Mouse (Mus musculus) urinary bladder, postnatal 10 days (tissue): ENCODE measurements at regions not wholly inside any gene's neighbourhood (a gene's known extent, or its start where the extent isn't known, plus 50 kb on each side); places are given as distances from the start of the nearest gene placed in this dataset.

Experiments used
- DNase-seq: peaks from one replicate; pipeline ENCODE4 v3.0.0; 2022; ENCODE audit warnings: low spot score

DNA sequence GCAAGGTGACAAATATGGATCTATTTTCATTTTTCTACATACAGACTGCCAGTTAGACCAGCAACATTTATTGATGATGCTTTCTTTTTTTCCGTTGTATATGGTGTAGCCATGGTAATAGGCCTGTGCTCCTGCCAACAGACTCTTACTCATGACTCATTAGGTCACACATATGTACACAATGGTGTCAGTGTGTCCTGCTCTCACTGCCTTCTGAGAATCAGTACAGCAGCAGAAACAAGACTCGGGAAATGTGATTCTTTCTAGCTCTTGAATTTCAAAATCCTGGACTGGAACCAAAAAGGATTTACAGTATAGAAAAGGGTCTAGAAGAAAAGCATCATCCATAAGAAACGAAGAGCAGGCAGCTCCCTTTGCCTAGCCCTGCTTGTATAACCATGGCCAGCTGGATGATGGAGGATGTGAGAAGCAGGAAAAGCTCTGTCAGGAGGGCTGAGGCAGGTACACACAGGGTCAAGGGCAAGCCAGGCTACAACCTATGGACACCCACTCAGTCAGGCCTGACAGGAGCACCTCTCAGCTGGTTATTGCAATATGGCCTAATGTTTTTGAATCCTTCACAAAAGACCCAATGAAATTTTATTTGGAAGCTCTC, 132.2 kb downstream of the Tmem17 start:
- no peak for DNase-seq

DNA sequence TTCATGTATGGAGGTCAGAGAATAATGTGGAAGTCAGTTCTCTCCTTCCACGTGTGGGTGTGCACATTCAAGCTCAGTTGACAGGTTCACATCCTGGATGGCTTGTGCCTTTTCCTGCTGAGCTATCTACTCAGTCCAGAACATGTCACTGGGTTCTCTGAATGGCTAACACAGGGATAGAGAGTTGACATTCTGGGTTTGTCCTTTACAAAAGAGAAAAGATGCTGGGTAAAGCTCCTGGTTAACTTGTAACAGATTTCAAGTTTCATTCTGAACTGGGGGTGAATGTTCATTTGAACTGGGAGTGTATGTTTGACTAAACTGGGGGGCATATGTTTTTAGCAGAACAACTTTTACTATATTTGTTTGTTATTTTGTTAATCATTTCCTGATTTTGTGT, 133.0 kb downstream of the Tmem17 start:
- no peak for DNase-seq

DNA sequence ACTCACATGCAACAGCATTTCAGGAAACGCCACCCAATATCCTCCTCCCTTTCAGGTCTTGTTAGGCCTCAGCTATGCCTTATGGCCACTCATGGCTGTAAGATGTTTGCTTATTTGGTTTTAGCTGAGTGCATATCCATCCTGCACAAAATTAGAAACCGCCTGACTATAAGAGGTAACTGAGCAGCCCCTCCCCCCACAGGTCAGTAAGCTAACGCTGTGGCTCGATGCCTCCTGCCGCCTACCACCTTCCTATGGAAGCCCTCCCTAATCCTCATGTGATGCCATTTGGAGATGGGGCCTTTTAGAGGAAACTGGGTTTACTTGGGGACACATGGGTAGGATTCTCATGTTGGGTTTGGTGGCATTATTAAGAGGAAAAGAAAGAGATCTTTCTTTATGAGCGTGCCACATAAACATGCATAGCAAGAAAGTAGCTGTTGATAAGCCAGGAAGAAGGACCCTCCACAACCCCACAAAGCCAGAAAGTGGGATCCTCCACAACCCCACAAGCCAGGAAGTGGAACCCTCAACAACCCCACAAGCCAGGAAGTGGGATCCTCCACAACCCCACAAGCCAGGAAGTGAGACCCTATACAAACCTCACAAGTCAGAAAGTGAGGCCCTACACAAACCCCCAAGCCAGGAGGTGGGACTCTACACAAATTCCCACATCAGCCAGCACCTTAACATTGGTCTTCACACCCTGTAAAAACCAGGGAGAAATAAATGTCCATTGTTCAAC, 134.5 kb downstream of the Tmem17 start:
- no peak for DNase-seq

GRCm38 (mm10) chr11:22648275-22648674, 136.4 kb downstream of the Tmem17 start:
- no peak for DNase-seq

GRCm38 (mm10) chr11:22650771-22651170, 138.9 kb downstream of the Tmem17 start:
- no peak for DNase-seq

DNA sequence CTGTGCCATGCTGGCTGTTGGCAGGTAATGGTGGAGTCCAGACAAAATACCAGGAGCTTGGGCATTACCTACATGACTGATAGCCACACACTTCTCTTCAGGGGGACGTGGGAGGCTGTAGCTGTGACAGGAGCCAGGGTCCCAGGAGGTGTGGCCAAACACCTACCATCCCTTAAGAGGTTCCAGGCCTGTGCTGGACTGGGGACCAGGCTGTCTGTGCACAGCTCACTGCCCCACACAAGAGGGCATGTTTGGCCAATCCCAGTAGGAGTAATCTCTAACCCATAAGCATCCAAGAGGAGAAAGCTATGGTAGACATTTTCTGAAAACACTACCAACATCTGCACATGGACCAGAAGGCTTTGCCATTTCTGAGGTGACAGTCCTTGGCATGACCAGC, 139.4 kb downstream of the Tmem17 start:
- no peak for DNase-seq

DNA sequence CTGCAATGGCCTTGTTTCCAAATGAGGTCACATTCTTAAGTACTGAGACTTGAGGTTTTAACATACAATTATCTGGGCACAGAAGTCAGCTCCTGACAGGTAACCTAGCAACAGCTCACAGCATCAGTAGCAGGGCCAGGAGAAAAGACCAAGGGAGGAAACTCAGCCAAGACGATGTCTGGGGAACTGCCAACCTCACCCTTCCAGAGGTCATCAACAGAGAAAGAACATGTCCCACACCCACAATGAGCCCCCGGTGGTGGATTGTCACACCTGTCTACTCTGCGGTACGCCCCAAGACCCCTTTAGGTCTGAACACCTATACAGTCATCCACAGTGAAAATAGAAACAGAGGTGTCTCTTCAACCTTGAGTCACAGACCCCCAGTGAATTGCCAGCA, 140.0 kb downstream of the Tmem17 start:
- DNase-seq: no peak

GRCm38 (mm10) chr11:22652931-22653330, 141.0 kb downstream of the Tmem17 start:
- no peak for DNase-seq

DNA sequence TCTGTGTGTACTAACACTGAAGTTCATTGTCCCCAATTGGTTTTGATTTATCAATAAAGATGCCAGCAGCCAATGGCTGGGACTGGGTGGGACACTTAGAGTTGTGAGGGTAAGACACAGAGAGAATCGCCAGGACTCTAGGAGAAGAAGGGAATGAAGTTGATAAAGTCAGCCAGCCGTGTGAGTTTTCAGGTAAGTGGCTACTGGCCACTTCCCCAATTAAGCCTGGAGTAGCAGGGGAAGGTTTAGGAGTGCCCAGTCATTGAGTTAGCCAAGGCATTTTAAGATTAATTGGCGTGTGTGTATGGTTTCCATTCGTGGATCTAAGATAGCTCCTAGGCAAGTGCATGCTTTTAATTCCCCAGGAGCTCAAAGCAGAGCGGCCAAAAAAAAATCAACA, 141.5 kb downstream of the Tmem17 start:
- no peak for DNase-seq

GRCm38 (mm10) chr11:22657635-22658034, 145.7 kb downstream of the Tmem17 start:
- DNase-seq: no peak

- DNase-seq: no peak
Observed at GRCm38 (mm10) chr11:22661072-22661471, 149.2 kb downstream of the Tmem17 start.

- no peak for DNase-seq
Observed at GRCm38 (mm10) chr11:22661713-22662551, 150.0 kb downstream of the Tmem17 start.

- DNase-seq: no peak
Observed at GRCm38 (mm10) chr11:22665978-22666377, 154.1 kb downstream of the Tmem17 start.

DNA sequence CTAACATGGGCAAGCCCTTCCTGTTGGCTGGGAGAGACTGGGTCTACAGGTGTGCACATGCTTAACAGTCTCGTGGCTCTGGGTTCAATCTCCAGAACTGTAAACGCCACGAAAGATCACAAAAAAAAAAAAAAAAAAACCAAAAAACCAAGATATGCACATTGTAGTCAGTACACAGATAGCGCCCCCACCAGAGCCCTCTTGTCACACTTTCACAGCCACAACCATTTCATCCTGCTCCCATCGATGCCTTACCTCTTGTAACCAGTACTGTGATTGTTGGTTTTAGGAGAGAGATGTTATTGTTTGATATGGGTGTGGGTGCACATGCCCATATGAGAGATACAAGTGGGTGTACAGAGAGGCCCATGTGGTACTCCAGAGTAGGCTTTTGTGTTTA, 154.5 kb downstream of the Tmem17 start:
- DNase-seq: no peak

DNA sequence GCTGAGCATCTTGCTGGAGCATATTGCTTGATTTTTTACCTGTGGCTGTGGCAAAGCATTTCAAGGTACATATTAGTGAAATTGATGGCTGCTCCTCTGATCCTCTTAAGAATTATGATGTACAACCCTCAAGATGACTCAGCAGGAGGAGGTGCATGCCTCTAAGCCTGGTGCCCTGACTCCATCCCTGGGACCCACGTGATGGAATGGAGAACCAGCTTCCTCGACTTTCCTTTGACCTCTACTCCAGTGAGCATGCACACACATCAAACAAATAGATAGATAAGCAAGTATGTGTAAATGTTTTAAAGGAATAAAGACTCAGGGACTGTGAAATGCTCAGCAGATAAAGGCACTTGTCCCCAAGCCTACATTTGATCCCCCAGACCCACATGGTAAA, 156.3 kb downstream of the Tmem17 start:
- DNase-seq: no peak

DNA sequence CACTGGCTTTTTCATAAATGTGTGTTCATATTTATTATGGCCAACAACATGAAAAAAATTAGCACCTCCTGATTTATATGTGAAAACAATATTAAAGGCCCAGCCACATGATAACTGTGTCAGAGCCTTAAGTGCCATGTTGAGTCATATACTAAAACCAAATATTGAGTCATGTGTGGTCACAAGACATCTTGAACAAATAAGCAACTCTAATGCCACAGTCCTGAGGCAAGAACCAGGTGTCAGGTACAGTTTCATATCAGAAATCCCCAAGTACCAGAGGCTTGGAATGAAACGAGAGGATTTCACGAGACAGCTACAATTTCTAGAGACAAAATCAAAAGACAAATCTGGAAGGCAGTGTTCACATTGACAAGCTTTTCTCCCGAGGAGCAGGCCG, 157.4 kb downstream of the Tmem17 start:
- no peak for DNase-seq

DNA sequence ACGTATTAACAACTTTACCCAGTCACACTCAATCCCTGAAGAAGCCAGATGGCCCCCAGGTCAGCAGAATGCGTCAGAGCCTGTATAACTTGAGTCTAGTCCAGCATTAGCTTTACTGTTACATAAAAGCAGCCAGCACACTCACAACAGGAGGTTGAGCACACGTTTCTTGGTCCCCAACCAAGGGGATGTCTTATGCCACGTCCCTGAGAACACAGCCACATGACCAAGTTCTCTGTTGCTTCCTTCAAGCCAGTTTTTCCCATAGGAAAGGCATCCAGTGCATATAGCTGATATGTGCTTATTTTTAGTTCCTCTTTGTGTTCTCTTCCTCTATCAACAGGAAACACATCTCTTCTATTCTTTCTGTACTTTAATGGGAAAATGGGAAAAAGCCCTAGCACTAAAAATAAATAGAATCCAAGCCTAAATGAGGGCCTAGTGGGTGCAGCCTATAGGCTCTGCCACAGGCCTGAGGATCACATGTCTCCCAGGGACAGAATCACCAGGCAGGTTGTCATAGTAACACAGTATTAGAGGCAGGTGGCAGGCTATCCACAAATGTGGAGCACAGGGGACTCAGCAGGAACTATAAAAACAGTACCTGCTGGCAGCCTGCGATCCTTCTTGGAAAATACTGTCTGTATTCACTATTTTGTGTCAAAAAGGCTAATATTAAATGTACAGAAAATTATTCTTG, 160.1 kb downstream of the Tmem17 start:
- no peak for DNase-seq

DNA sequence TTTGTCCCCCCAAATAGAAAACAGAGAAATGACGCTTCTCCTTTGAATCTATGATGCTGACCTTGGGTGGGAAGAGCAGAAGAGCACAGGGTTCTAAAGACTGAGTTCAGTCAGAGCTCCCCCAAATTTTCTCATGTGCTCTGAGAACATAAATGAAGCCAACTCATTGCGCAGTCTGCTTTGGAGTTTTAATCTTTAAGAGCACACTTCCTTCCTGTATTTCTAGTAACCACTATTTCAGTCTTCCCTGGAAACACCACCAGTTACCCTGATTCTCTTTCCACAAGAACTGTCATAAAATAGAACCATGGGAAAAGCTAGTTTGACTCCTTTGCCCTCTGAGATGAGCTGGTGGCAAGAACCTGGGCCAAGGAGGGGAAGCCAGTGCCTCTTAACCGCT, 163.2 kb downstream of the Tmem17 start:
- no peak for DNase-seq

GRCm38 (mm10) chr11:22675754-22676153, 163.9 kb downstream of the Tmem17 start:
- DNase-seq: no peak

GRCm38 (mm10) chr11:22677337-22677736, 165.4 kb downstream of the Tmem17 start:
- no peak for DNase-seq

- no peak for DNase-seq
Observed at GRCm38 (mm10) chr11:22684576-22684975, 172.7 kb downstream of the Tmem17 start.

- DNase-seq: no peak
Observed at GRCm38 (mm10) chr11:22690829-22691228, 169.9 kb downstream of the B3gnt2 start.
